Mouse (Mus musculus): ENCODE measurements around the gene Ikzf1. TPM values are rescaled to one million over a fixed set of nuclear protein-coding genes. Genes with fewer than 3 reads are reported as not detected.
A peak's percentile ranks its signal among the peaks of the same experiment; 100 is the strongest.

The Ikzf1 gene
- polyA plus RNA-seq, 1 experiment from 2014 or later: 35.1 TPM

DNA sequence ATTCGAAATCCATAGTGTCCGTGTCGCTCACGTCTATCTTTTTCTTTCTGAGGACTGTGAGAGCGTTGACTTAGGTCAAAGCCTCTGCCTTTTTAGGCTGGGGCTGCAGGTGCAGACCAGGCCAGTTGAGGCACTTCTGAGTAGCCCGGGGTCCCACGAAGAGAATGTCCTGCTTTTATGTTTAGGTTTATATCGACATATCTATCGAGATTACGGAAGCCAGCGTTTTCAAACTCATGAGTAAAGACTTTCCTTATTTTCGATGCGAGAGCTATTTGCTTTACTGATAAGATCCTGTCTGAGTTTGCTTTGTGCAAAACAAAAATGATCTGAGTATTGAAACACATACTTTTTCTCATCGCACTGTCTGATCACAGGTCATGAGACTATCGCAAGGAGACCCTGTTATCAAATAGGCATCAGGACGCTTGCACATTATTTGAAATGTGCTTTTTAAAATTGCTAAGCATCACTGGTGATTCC is 1.8 kb downstream of the Ikzf1 start:
- Histone ChIP-seq H3K9ac (ENCODE audit: low read depth, low read length) (peak overlapping the region; percentile 96), H3K9me3 (replicated peaks; ENCODE audit: control insufficient read depth, low read length) (no peaks in the 10 kb centered on the region), H3K27me3 (ENCODE audit: control insufficient read depth, insufficient read depth, low read depth, low read length) (peaks cover 11% of the 10 kb centered on the region), H3K4me1 (ENCODE audit: control insufficient read depth, low read depth, low read length) (peaks cover 36% of the 10 kb centered on the region), H3K4me3 (ENCODE audit: low read depth, low read length) (peak overlapping the region; percentile 83), H3K4me2 (ENCODE audit: low read depth, low read length) (peak overlapping the region; percentile 95), H3K36me3 (ENCODE audit: control insufficient read depth, insufficient read depth) (no peaks in the 10 kb centered on the region), H3K27ac (ENCODE audit: low read length) (peak overlapping the region; percentile 87)
- ATAC-seq (ENCODE audit: low read depth): no peak
- WGBS (ENCODE audit: insufficient replicate concordance): 2% methylated on average over 16 of the region's 16 CpGs

DNA sequence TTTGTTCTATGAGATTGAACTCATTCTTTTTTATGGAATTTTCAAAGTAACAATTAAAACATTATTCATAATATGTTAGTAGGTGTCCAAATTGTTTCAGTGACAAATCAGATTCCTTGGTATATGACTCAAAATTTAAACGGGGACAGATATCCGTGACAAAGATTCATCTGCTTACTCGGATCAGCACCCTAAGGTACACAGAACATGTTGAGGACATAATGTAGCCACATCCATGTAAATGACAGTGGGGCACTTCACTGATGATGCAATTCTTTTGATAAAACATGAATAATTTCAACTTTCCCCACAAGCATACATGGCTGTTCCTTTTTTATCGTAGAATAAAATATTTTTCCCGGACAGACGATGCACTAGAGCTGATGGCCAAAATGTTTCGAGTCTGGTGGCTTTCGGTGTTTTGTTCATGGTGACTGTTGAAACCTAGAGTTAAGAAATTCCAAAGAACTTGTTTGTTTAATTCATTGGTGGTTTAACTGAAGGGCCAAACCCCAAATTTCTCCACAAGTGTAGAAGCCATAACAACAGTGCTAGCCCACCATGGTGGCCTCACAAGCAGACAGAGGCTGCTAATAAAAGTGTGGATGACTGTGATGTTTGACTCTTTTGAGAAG is 2.9 kb downstream of the Ikzf1 start:
- Histone ChIP-seq H3K27ac (ENCODE audit: low read length) (peak overlapping the region; percentile 89), H3K36me3 (ENCODE audit: control insufficient read depth, insufficient read depth) (no peaks in the 10 kb centered on the region), H3K4me3 (ENCODE audit: low read depth, low read length) (peak overlapping the region; percentile 64), H3K4me1 (ENCODE audit: control insufficient read depth, low read depth, low read length) (peaks cover 44% of the 10 kb centered on the region), H3K9ac (ENCODE audit: low read depth, low read length) (peak overlapping the region; percentile 71), H3K4me2 (ENCODE audit: low read depth, low read length) (peak overlapping the region; percentile 75), H3K9me3 (replicated peaks; ENCODE audit: control insufficient read depth, low read length) (no peaks in the 10 kb centered on the region), H3K27me3 (ENCODE audit: control insufficient read depth, insufficient read depth, low read depth, low read length) (peaks cover 11% of the 10 kb centered on the region)
- 28% methylated on average over 8 of the region's 8 CpGs for WGBS (ENCODE audit: insufficient replicate concordance)
- no peak for ATAC-seq (ENCODE audit: low read depth)

- H3K4me1 ChIP-seq (ENCODE audit: control insufficient read depth, low read depth, low read length): peaks cover 50% of the 10 kb centered on the region
- H3K4me2 ChIP-seq (ENCODE audit: low read depth, low read length): peak overlapping the region; percentile 75
- ATAC-seq (ENCODE audit: low read depth): no peak
These were observed 4.0 kb downstream of the Ikzf1 start for GRCm38 (mm10) chr11:11688766-11689330.

GRCm38 (mm10) chr11:11689701-11690058 is 4.9 kb downstream of the Ikzf1 start:
- no peak for ATAC-seq (ENCODE audit: low read depth)
- peaks cover 4% of the 10 kb centered on the region for H3K27me3 ChIP-seq (ENCODE audit: control insufficient read depth, insufficient read depth, low read depth, low read length)
- H3K9me3 ChIP-seq (replicated peaks; ENCODE audit: control insufficient read depth, low read length): no peaks in the 10 kb centered on the region
- H3K27ac ChIP-seq (ENCODE audit: low read length): peak overlapping the region; percentile 81
- peak overlapping the region; percentile 44; the same call in 1 of the 2 replicates for H3K9ac ChIP-seq (ENCODE audit: low read depth, low read length)
- peak overlapping the region; percentile 26 for H3K4me3 ChIP-seq (ENCODE audit: low read depth, low read length)
- H3K4me1 ChIP-seq (ENCODE audit: control insufficient read depth, low read depth, low read length): peaks cover 49% of the 10 kb centered on the region
- no peaks in the 10 kb centered on the region for H3K36me3 ChIP-seq (ENCODE audit: control insufficient read depth, insufficient read depth)
- H3K4me2 ChIP-seq (ENCODE audit: low read depth, low read length): peak overlapping the region; percentile 75

More at GRCm38 (mm10) chr11:11688766-11689330, 4.0 kb downstream of the Ikzf1 start:
- peak overlapping the region; percentile 68 for H3K9ac ChIP-seq (ENCODE audit: low read depth, low read length)
- H3K27me3 ChIP-seq (ENCODE audit: control insufficient read depth, insufficient read depth, low read depth, low read length): peaks cover 8% of the 10 kb centered on the region
- 20% methylated on average over 6 of the region's 6 CpGs for WGBS (ENCODE audit: insufficient replicate concordance)
- H3K9me3 ChIP-seq (replicated peaks; ENCODE audit: control insufficient read depth, low read length): no peaks in the 10 kb centered on the region
- peak overlapping the region; percentile 91 for H3K27ac ChIP-seq (ENCODE audit: low read length)
- H3K4me3 ChIP-seq (ENCODE audit: low read depth, low read length): peak overlapping the region; percentile 64
- H3K36me3 ChIP-seq (ENCODE audit: control insufficient read depth, insufficient read depth): no peaks in the 10 kb centered on the region

- Histone ChIP-seq H3K9me3 (replicated peaks; ENCODE audit: control insufficient read depth, low read length) (no peaks in the 10 kb centered on the region), H3K27ac (ENCODE audit: low read length) (peak overlapping the region; percentile 81), H3K27me3 (ENCODE audit: control insufficient read depth, insufficient read depth, low read depth, low read length) (peaks cover 2% of the 10 kb centered on the region), H3K4me2 (ENCODE audit: low read depth, low read length) (peak overlapping the region; percentile 75), H3K36me3 (ENCODE audit: control insufficient read depth, insufficient read depth) (no peaks in the 10 kb centered on the region), H3K9ac (ENCODE audit: low read depth, low read length) (peak overlapping the region; percentile 44; the same call in 1 of the 2 replicates), H3K4me1 (ENCODE audit: control insufficient read depth, low read depth, low read length) (peaks cover 49% of the 10 kb centered on the region), H3K4me3 (ENCODE audit: low read depth, low read length) (peak overlapping the region; percentile 26)
- WGBS (ENCODE audit: insufficient replicate concordance): 33% methylated on average over 11 of the region's 11 CpGs
- ATAC-seq (ENCODE audit: low read depth): no peak
These were observed 5.4 kb downstream of the Ikzf1 start for GRCm38 (mm10) chr11:11690059-11690844.

DNA sequence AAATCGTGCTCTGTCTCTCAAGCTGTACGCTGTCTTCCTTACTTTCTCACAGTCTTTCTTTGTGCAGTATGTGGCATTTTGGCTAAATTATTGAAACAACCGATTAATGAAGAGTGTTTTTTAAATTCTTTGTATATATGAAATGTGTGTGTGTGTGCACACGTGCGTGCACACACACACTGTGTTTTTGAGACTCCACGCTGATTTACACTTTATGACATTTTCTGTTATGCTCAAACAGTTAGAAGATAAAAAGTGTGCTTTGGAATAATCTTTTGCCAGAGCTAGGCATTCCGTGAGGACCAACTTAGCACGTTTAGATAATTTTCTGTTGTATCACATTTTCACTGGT is 6.0 kb downstream of the Ikzf1 start:
- peak overlapping the region; percentile 75 for H3K4me2 ChIP-seq (ENCODE audit: low read depth, low read length)
- H3K4me1 ChIP-seq (ENCODE audit: control insufficient read depth, low read depth, low read length): peaks cover 54% of the 10 kb centered on the region
- peak overlapping the region; percentile 81 for H3K27ac ChIP-seq (ENCODE audit: low read length)
- H3K4me3 ChIP-seq (ENCODE audit: low read depth, low read length): peak overlapping the region; percentile 26
- WGBS (ENCODE audit: insufficient replicate concordance): 58% methylated on average over 8 of the region's 8 CpGs
- no peaks in the 10 kb centered on the region for H3K9me3 ChIP-seq (replicated peaks; ENCODE audit: control insufficient read depth, low read length)
- no peak for ATAC-seq (ENCODE audit: low read depth)
- no peaks in the 10 kb centered on the region for H3K36me3 ChIP-seq (ENCODE audit: control insufficient read depth, insufficient read depth)
- H3K27me3 ChIP-seq (ENCODE audit: control insufficient read depth, insufficient read depth, low read depth, low read length): no peaks in the 10 kb centered on the region; the same call in 1 of the 2 replicates
- H3K9ac ChIP-seq (ENCODE audit: low read depth, low read length): peak overlapping the region; percentile 47; the same call in 1 of the 2 replicates

DNA sequence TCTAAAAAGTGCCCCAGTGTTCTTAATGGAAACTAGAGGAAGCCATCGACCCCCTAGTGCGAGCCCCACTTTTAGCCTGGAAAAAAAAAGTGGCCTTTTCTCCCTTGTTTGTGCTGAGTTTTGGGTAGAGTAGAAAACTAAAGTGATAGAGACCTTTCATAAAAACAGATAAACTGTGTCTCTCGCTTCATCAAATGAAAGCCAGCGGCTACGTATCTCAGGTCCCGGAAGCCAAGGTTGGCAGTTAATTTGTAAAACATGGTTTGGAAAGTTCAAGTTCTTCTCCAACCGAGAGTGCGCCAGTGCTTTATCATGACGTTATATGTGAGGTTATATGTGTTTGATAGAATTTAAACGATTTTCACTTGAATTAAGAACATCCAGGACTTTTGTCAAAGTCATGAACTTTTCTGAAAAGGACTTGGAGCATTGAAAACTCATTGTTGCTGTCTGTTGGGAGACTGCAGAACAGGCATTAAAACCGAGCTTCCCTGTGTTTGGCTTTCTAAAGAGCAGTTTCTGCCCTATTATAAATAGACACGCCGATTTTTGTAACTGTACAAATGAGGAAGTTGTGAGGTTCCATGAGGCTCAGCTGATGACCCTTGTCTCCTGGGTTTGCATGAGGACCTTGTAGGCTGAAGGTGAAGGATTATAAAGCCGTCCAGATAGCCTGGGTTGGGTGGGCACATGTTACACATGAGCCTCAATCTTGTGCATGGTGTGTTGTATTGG is 6.7 kb downstream of the Ikzf1 start:
- no peaks in the 10 kb centered on the region for H3K27me3 ChIP-seq (ENCODE audit: control insufficient read depth, insufficient read depth, low read depth, low read length)
- H3K27ac ChIP-seq (ENCODE audit: low read length): peak overlapping the region; percentile 81
- no peaks in the 10 kb centered on the region for H3K9me3 ChIP-seq (replicated peaks; ENCODE audit: control insufficient read depth, low read length)
- no peaks in the 10 kb centered on the region for H3K36me3 ChIP-seq (ENCODE audit: control insufficient read depth, insufficient read depth)
- H3K9ac ChIP-seq (ENCODE audit: low read depth, low read length): peak overlapping the region; percentile 47
- H3K4me1 ChIP-seq (ENCODE audit: control insufficient read depth, low read depth, low read length): peaks cover 55% of the 10 kb centered on the region
- peak overlapping the region; percentile 75 for H3K4me2 ChIP-seq (ENCODE audit: low read depth, low read length)
- ATAC-seq (ENCODE audit: low read depth): 0 out of 2 replicates have a peak, but pooled peaks have one; percentile 3
- peak overlapping the region; percentile 26 for H3K4me3 ChIP-seq (ENCODE audit: low read depth, low read length)
- 26% methylated on average over 14 of the region's 14 CpGs for WGBS (ENCODE audit: insufficient replicate concordance)

DNA sequence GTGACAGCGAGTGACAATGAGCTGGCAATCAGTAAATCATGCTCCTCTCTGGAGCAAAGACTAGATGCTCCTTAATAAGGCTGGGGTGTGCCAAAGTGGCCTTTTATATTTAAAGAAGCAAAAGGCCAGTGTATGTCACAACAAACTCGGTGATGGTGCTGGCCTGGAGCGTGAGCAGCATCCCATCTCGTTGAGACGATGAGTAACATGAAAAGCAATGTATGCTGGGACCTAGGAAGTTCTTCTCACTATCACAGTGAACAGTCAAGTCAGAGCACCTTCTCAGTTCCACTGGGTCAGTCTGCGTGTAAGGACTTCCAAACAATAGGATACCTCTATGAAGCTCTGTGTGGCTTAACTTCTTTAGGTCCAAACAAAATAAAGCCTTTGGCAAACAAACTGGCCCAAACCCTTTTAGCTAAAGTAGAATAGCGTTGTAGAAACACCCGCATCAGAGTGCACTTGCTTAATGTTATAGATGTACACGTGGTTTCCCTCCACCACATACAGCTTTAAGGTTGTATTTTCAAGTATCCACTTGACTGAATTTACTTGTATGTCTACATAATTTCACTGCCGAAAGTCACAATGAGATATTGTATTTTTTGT is 7.9 kb downstream of the Ikzf1 start:
- H3K27me3 ChIP-seq (ENCODE audit: control insufficient read depth, insufficient read depth, low read depth, low read length): no peaks in the 10 kb centered on the region
- ATAC-seq (ENCODE audit: low read depth): no peak
- peaks cover 61% of the 10 kb centered on the region for H3K4me1 ChIP-seq (ENCODE audit: control insufficient read depth, low read depth, low read length)
- H3K9me3 ChIP-seq (replicated peaks; ENCODE audit: control insufficient read depth, low read length): no peaks in the 10 kb centered on the region
- no peak overlapping the region for H3K4me2 ChIP-seq (ENCODE audit: low read depth, low read length)
- H3K27ac ChIP-seq (ENCODE audit: low read length): no peak overlapping the region
- WGBS (ENCODE audit: insufficient replicate concordance): 58% methylated on average over 10 of the region's 10 CpGs
- H3K36me3 ChIP-seq (ENCODE audit: control insufficient read depth, insufficient read depth): no peaks in the 10 kb centered on the region
- H3K4me3 ChIP-seq (ENCODE audit: low read depth, low read length): no peak overlapping the region
- no peak overlapping the region for H3K9ac ChIP-seq (ENCODE audit: low read depth, low read length)

Measured in liver, embryonic 16.5 days (tissue).